Mouse (Mus musculus) heart, postnatal 0 days (tissue): ENCODE data around the gene Eva1b.

ENCODE experiments used
- CTCF ChIP-seq: IDR thresholded peaks from 2 replicates; pipeline ENCODE4 v1.5.1; 2016; ENCODE audit warnings: antibody characterized with exemption, control low read depth, low read depth
- EP300 ChIP-seq: IDR thresholded peaks from 2 replicates; pipeline ENCODE4 v1.6.1; 2016; ENCODE audit warnings: antibody characterized with exemption, low read depth

- TF ChIP-seq CTCF (no peak), EP300 (no peak)
Measured at GRCm38 (mm10) chr4:126137773-126138172, 9.8 kb upstream of the Eva1b start.
